Mouse (Mus musculus) frontal cortex, postnatal 36 days (tissue): ENCODE measurements at regions not wholly inside any gene's neighbourhood (a gene's known extent, or its start where the extent isn't known, plus 50 kb on each side); places are given as distances from the start of the nearest gene placed in this dataset.
A peak's percentile ranks its signal among the peaks of the same experiment; 100 is the strongest.

Source experiments
- DNase-seq, 2 experiments: peaks; one replicate each; pipeline ENCODE4 v3.0.0; 2022; ENCODE audit warnings: low spot score in 2 of 2

GRCm38 (mm10) chr2:123473840-123474239 lies 615.9 kb upstream of the Sema6d start:
- DNase-seq, result no peak

GRCm38 (mm10) chr2:123486681-123487080 lies 603.1 kb upstream of the Sema6d start:
- peak; percentile 12 to 20 for DNase-seq

GRCm38 (mm10) chr2:123506162-123506561 lies 583.6 kb upstream of the Sema6d start:
- no peak for DNase-seq

GRCm38 (mm10) chr2:123507095-123507494 lies 582.7 kb upstream of the Sema6d start:
- no peak for DNase-seq

GRCm38 (mm10) chr2:123528915-123529314 lies 560.9 kb upstream of the Sema6d start:
- no peak for DNase-seq

- peak; percentile 10 to 20 for DNase-seq
Observed at GRCm38 (mm10) chr2:123532946-123533791, 556.6 kb upstream of the Sema6d start.

GRCm38 (mm10) chr2:123551249-123551850 lies 538.4 kb upstream of the Sema6d start:
- no peak for DNase-seq

GRCm38 (mm10) chr2:123558123-123558650 lies 531.6 kb upstream of the Sema6d start:
- no peak for DNase-seq
